Mouse (Mus musculus): ENCODE measurements around the gene Vwa8. TPM values are rescaled to one million over a fixed set of nuclear protein-coding genes. Genes with fewer than 3 reads are reported as not detected.
"Not testable (repeated sequence)": the region's sequence is repeated elsewhere in the genome, so short reads cannot be mapped to it uniquely, and the experiment has no call there.

Vwa8 gene
- total and polyA plus RNA-seq, 3 experiments = 4.5 to 35.4 (median 18.5) TPM

DNA sequence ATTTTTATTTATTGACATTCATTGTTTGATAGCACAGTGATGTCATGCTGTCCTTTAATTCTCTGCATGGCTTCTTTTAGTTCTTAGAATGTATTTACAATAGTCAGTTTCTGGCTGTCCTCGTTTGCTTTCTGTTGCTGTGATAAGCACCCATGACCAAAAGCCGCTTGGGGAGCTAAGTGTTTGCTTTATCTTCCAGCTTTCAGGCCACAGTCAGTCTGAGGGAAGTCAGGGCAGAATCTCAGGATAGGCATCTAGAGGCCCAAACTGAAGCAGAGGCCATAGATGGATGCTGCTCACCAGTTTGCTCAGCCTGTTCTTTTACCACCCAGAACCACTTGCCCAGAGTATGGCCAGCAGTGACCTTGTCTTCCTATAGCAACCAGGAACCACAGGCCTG, 28.3 kb downstream of the Vwa8 start:
- H3K9me3 ChIP-seq (replicated peaks) = no peaks in the 10 kb centered on the region
- no peak for DNase-seq (ENCODE audit: low spot score)
- H3K36me3 ChIP-seq (replicated peaks) = peaks cover 24% of the 10 kb centered on the region
- H3K27me3 ChIP-seq (ENCODE audit: insufficient read depth, low read length) = no peaks in the 10 kb centered on the region
- no peak overlapping the region for H3K4me3 ChIP-seq (ENCODE audit: low read depth, low read length)
- no peak for TF ChIP-seq TAL1 (conservative IDR thresholded peaks at IDR 0.05; ENCODE audit: low read depth, low read length)
- TF ChIP-seq GATA1 (IDR thresholded peaks at IDR 0.05; ENCODE audit: borderline replicate concordance, low read length) = no peak
- TF ChIP-seq POLR2AphosphoS5 (IDR thresholded peaks at IDR 0.05; ENCODE audit: insufficient replicate concordance, low read depth, low read length) = no peak
- TF ChIP-seq GATA2 (IDR thresholded peaks at IDR 0.05; ENCODE audit: borderline replicate concordance, low read depth, low read length) = no peak
- no peak for TF ChIP-seq CTCF (IDR thresholded peaks at IDR 0.05; ENCODE audit: low read depth, low read length)
- no peak for ATAC-seq (ENCODE audit: extremely low read depth, insufficient number of reproducible peaks, low FRiP score, poor library complexity, severe bottlenecking)
- H3K4me1 ChIP-seq (ENCODE audit: insufficient read depth, low read depth, low read length) = peaks cover 4% of the 10 kb centered on the region; the same call in 1 of the 2 replicates

- DNase-seq (ENCODE audit: low spot score) (no peak), ATAC-seq (ENCODE audit: extremely low read depth, insufficient number of reproducible peaks, low FRiP score, poor library complexity, severe bottlenecking) (no peak)
- no peaks in the 10 kb centered on the region for H3K9me3 ChIP-seq (replicated peaks)
- peaks cover 4% of the 10 kb centered on the region; the same call in 1 of the 2 replicates for H3K4me1 ChIP-seq (ENCODE audit: insufficient read depth, low read depth, low read length)
- H3K36me3 ChIP-seq (replicated peaks) = peaks cover 18% of the 10 kb centered on the region
- H3K27me3 ChIP-seq (ENCODE audit: insufficient read depth, low read length) = no peaks in the 10 kb centered on the region
- TF ChIP-seq POLR2AphosphoS5 (IDR thresholded peaks at IDR 0.05; ENCODE audit: insufficient replicate concordance, low read depth, low read length) (no peak), CTCF (IDR thresholded peaks at IDR 0.05; ENCODE audit: low read depth, low read length) (no peak), GATA1 (IDR thresholded peaks at IDR 0.05; ENCODE audit: borderline replicate concordance, low read length) (no peak), GATA2 (IDR thresholded peaks at IDR 0.05; ENCODE audit: borderline replicate concordance, low read depth, low read length) (no peak), TAL1 (conservative IDR thresholded peaks at IDR 0.05; ENCODE audit: low read depth, low read length) (no peak)
- no peak overlapping the region for H3K4me3 ChIP-seq (ENCODE audit: low read depth, low read length)
Observed at GRCm38 (mm10) chr14:78878402-78879045, 29.7 kb downstream of the Vwa8 start.

- Histone ChIP-seq H3K4me3 (ENCODE audit: low read depth, low read length) (no peak overlapping the region), H3K36me3 (replicated peaks) (peaks cover 22% of the 10 kb centered on the region), H3K9me3 (replicated peaks) (no peaks in the 10 kb centered on the region), H3K27me3 (ENCODE audit: insufficient read depth, low read length) (no peaks in the 10 kb centered on the region), H3K4me1 (ENCODE audit: insufficient read depth, low read depth, low read length) (peaks cover 4% of the 10 kb centered on the region; the same call in 1 of the 2 replicates)
- DNase-seq (ENCODE audit: low spot score) (no peak), ATAC-seq (ENCODE audit: extremely low read depth, insufficient number of reproducible peaks, low FRiP score, poor library complexity, severe bottlenecking) (no peak)
- TF ChIP-seq GATA1 (IDR thresholded peaks at IDR 0.05; ENCODE audit: borderline replicate concordance, low read length) = no peak
- TF ChIP-seq POLR2AphosphoS5 (IDR thresholded peaks at IDR 0.05; ENCODE audit: insufficient replicate concordance, low read depth, low read length) = no peak
- TF ChIP-seq GATA2 (IDR thresholded peaks at IDR 0.05; ENCODE audit: borderline replicate concordance, low read depth, low read length) = no peak
- TF ChIP-seq TAL1 (conservative IDR thresholded peaks at IDR 0.05; ENCODE audit: low read depth, low read length) = no peak
- TF ChIP-seq CTCF (IDR thresholded peaks at IDR 0.05; ENCODE audit: low read depth, low read length) = no peak
Observed at GRCm38 (mm10) chr14:78880879-78881278, 32.0 kb downstream of the Vwa8 start.

DNA sequence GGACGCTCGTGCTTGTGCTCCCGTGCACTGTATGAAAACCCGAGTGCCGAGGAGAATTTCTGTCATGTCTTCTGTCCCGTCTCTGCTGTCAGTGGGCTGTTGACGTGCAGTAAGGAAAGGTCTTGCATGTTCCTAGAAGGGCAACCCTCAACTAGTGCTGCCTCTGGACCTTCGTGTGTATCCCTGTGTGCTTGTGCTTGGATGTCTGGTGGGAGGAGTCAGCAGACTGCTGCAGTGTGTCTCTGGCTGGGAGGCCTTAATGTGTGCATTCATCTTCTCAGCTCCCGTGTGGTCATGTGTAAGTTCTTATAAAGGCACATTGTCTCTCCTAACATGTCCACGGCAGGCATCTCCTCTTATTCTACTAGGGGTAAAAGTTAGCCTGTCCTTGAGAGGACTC, 32.7 kb downstream of the Vwa8 start:
- H3K9me3 ChIP-seq (replicated peaks) = no peaks in the 10 kb centered on the region
- no peaks in the 10 kb centered on the region for H3K27me3 ChIP-seq (ENCODE audit: insufficient read depth, low read length)
- peaks cover 4% of the 10 kb centered on the region; the same call in 1 of the 2 replicates for H3K4me1 ChIP-seq (ENCODE audit: insufficient read depth, low read depth, low read length)
- no peak for ATAC-seq (ENCODE audit: extremely low read depth, insufficient number of reproducible peaks, low FRiP score, poor library complexity, severe bottlenecking)
- no peak for DNase-seq (ENCODE audit: low spot score)
- no peak for TF ChIP-seq GATA1 (IDR thresholded peaks at IDR 0.05; ENCODE audit: borderline replicate concordance, low read length)
- TF ChIP-seq TAL1 (conservative IDR thresholded peaks at IDR 0.05; ENCODE audit: low read depth, low read length) = no peak
- TF ChIP-seq CTCF (IDR thresholded peaks at IDR 0.05; ENCODE audit: low read depth, low read length) = no peak
- no peak for TF ChIP-seq GATA2 (IDR thresholded peaks at IDR 0.05; ENCODE audit: borderline replicate concordance, low read depth, low read length)
- no peak for TF ChIP-seq POLR2AphosphoS5 (IDR thresholded peaks at IDR 0.05; ENCODE audit: insufficient replicate concordance, low read depth, low read length)
- peaks cover 24% of the 10 kb centered on the region for H3K36me3 ChIP-seq (replicated peaks)
- H3K4me3 ChIP-seq (ENCODE audit: low read depth, low read length) = no peak overlapping the region

DNA sequence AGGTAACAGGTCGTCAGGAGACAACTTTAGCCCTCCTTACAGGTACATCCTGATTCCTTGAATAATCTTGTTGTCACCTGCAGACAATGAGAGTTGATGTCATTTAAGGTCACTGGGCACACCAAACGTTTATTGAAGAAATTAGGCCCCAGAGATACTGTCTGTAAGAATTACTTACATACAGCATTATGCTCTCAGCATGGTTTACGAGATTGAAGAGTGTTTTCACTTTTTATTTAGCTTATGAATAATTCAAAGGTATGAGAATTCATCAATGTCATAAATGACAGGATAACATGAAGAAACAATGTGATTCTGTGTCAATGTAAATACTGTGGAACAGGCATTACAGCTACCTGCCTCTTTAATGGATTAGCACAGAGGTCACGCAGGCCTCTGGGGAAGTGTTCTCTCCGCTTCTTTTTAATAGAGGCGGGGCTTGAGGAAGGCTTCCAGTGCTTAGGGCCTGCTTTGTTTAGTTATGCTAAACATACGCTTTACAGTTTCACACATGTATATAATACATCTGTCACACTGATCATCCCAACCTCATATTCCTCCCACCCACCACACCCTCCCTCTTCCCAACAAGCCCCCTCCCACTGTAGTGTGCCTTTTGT, 37.2 kb downstream of the Vwa8 start:
- TF ChIP-seq GATA2 (IDR thresholded peaks at IDR 0.05; ENCODE audit: borderline replicate concordance, low read depth, low read length) = no peak
- no peak for TF ChIP-seq GATA1 (IDR thresholded peaks at IDR 0.05; ENCODE audit: borderline replicate concordance, low read length)
- TF ChIP-seq POLR2AphosphoS5 (IDR thresholded peaks at IDR 0.05; ENCODE audit: insufficient replicate concordance, low read depth, low read length) = no peak
- no peak for TF ChIP-seq TAL1 (conservative IDR thresholded peaks at IDR 0.05; ENCODE audit: low read depth, low read length)
- TF ChIP-seq CTCF (IDR thresholded peaks at IDR 0.05; ENCODE audit: low read depth, low read length) = no peak
- DNase-seq (ENCODE audit: low spot score) (no peak), ATAC-seq (ENCODE audit: extremely low read depth, insufficient number of reproducible peaks, low FRiP score, poor library complexity, severe bottlenecking) (no peak)
- no peak overlapping the region for H3K4me3 ChIP-seq (ENCODE audit: low read depth, low read length)
- no peaks in the 10 kb centered on the region for H3K9me3 ChIP-seq (replicated peaks)
- H3K4me1 ChIP-seq (ENCODE audit: insufficient read depth, low read depth, low read length) = no peaks in the 10 kb centered on the region; the same call in 1 of the 2 replicates
- no peaks in the 10 kb centered on the region for H3K27me3 ChIP-seq (ENCODE audit: insufficient read depth, low read length)
- peaks cover 11% of the 10 kb centered on the region for H3K36me3 ChIP-seq (replicated peaks)

DNA sequence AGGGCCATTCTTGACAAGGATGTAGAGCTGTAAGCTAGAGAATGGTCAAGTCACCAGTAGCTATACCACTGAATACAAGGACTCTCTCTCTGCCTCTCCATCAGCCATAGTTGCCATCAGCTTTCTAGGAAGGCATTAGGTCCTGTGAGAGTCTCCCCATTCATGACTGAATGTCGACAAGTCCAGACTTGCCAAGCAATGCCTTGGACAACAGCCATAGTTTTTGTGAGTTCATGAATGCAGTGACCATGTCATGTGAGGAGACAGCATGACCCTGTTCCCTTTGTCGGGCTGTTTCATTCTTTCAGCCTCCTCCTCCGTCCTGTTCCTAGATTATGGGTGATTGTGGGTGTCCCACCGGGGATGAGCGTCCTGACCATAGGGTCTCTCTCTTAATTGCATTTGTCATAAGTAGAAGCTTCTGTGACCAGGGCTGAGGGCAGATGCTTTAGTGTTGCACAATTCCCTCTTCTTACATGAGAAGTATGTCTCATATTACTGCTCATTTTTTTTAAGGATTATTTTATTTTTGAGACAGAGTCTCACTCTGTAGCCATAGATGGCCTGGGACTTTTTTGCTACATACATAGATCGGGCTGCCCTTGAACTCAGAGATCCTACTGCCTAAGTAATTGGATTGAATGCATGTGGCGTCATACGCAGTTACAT, 37.8 kb downstream of the Vwa8 start:
- TF ChIP-seq GATA1 (IDR thresholded peaks at IDR 0.05; ENCODE audit: borderline replicate concordance, low read length) (no peak), CTCF (IDR thresholded peaks at IDR 0.05; ENCODE audit: low read depth, low read length) (no peak), POLR2AphosphoS5 (IDR thresholded peaks at IDR 0.05; ENCODE audit: insufficient replicate concordance, low read depth, low read length) (no peak), GATA2 (IDR thresholded peaks at IDR 0.05; ENCODE audit: borderline replicate concordance, low read depth, low read length) (no peak), TAL1 (conservative IDR thresholded peaks at IDR 0.05; ENCODE audit: low read depth, low read length) (no peak)
- H3K4me1 ChIP-seq (ENCODE audit: insufficient read depth, low read depth, low read length) = no peaks in the 10 kb centered on the region; the same call in 1 of the 2 replicates
- no peaks in the 10 kb centered on the region for H3K27me3 ChIP-seq (ENCODE audit: insufficient read depth, low read length)
- no peaks in the 10 kb centered on the region for H3K9me3 ChIP-seq (replicated peaks)
- H3K4me3 ChIP-seq (ENCODE audit: low read depth, low read length) = no peak overlapping the region
- no peak for DNase-seq (ENCODE audit: low spot score)
- no peak for ATAC-seq (ENCODE audit: extremely low read depth, insufficient number of reproducible peaks, low FRiP score, poor library complexity, severe bottlenecking)
- peaks cover 8% of the 10 kb centered on the region for H3K36me3 ChIP-seq (replicated peaks)

- H3K4me1 ChIP-seq (ENCODE audit: insufficient read depth, low read depth, low read length); H3K4me3 ChIP-seq (ENCODE audit: low read depth, low read length); H3K27me3 ChIP-seq (ENCODE audit: insufficient read depth, low read length); H3K36me3 ChIP-seq (replicated peaks); DNase-seq (ENCODE audit: low spot score); H3K9me3 ChIP-seq (replicated peaks); ATAC-seq (ENCODE audit: extremely low read depth, insufficient number of reproducible peaks, low FRiP score, poor library complexity, severe bottlenecking): not testable (repeated sequence)
Observed at GRCm38 (mm10) chr14:78887494-78887893, 38.6 kb downstream of the Vwa8 start.
